Mouse (Mus musculus): ENCODE data around the gene Tefm. TPM values are rescaled to one million over a fixed set of nuclear protein-coding genes. Genes with fewer than 3 reads are reported as not detected.

The Tefm gene
- total and polyA plus RNA-seq, 3 experiments = 34.4 to 70.2 (median 43.9) TPM

DNA sequence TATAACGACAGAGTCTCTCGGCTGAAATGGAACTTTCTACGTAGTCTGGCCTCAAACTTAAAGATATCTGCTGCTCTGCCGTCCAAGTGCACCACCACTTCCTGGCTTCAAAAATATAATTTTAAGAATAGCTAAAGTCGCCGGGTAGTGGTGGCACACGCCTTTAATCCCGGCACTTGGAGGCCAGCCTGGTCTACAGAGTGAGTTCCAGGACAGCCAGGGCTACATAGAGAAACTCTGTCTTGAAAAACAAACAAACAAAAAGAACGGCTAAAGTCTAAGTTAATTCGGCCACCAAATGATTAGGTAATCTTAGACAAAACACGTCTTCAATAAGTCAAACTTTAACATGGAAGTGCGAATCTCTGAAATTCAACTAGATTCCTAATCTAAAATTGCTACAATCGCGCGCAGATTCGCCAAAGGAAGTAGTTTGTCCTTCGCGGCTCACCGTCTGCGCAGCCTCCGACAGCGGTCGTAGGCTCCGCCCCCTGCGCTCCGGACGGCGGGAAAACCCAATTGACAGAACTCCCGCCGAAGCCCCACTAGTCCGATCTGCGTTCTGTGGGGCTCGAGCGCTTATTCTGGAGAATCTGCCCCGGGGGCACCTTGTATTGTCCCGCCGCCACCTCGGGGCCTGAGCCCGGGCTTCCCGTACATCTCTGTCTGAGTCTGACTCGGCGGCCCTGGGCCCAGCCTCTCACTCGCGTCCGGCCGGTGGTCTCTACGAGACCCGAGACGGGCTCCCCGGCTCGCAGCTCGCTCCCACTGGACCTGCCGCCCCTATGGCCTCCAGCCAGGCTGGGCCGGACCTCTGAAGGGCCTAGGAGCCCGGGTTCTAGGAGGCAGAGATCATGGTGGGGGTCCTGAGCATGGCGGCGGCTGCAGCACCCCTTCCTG, 52.8 kb downstream of the Tefm start, which contains the start of gene Atad5:
Atad5 (plus strand) TSS at position 484 of the 900 bp plus-strand sequence.
- peak; percentile 91 for DNase-seq (ENCODE audit: extremely low read depth)
- peak within 1 kb of the TSS; percentile 44 for H3K27ac ChIP-seq (ENCODE audit: insufficient read depth, low read depth)
- in situ Hi-C loops (cut with MboI; ENCODE audit: low pct_ligation_motif_present, low pct_unique_long_range_greater_than_20kb, low sequenced_read_pairs) = no loop called here
- TF ChIP-seq POLR2A (IDR thresholded peaks at IDR 0.05; ENCODE audit: low read depth, low read length) (peak; percentile 91), ZNF384 (IDR thresholded peaks at IDR 0.05; ENCODE audit: low read depth, low read length) (peak; percentile 40; the same call in 1 of the 2 replicates), RCOR1 (conservative IDR thresholded peaks at IDR 0.05; ENCODE audit: low read depth, low read length) (0 out of 2 replicates have a peak, but pooled peaks have one; percentile 21), ZMIZ1 (IDR thresholded peaks at IDR 0.05; ENCODE audit: low read depth, low read length) (peak; percentile 86), MYC (IDR thresholded peaks at IDR 0.05; ENCODE audit: low read depth, low read length) (peak; percentile 72; the same call in 1 of the 2 replicates), EP300 (IDR thresholded peaks at IDR 0.05; ENCODE audit: low read length) (no peak; the same call in 1 of the 2 replicates), SMC3 (IDR thresholded peaks at IDR 0.05; ENCODE audit: low read depth, low read length) (peak; percentile 8; the same call in 1 of the 2 replicates), RAD21 (IDR thresholded peaks at IDR 0.05; ENCODE audit: low read depth, low read length) (no peak), USF1 (IDR thresholded peaks at IDR 0.05; ENCODE audit: low read depth, low read length) (no peak), IRF4 (IDR thresholded peaks at IDR 0.05; ENCODE audit: low read depth, low read length) (peak; percentile 85), ZC3H11A (IDR thresholded peaks at IDR 0.05; ENCODE audit: low read depth, low read length) (peak; percentile 55; the same call in 1 of the 2 replicates), ZKSCAN1 (IDR thresholded peaks at IDR 0.05; ENCODE audit: borderline replicate concordance, low read depth, low read length) (no peak), JUN (IDR thresholded peaks at IDR 0.05; ENCODE audit: insufficient read depth, low read depth, low read length) (no peak), KAT2A (IDR thresholded peaks at IDR 0.05; ENCODE audit: insufficient replicate concordance, low read length) (peak; percentile 97), MAX (IDR thresholded peaks at IDR 0.05; ENCODE audit: low read length) (peak; percentile 91), TBP (conservative IDR thresholded peaks at IDR 0.05; ENCODE audit: low read depth, low read length) (peak; percentile 87), GABPA (IDR thresholded peaks at IDR 0.05; ENCODE audit: insufficient replicate concordance, low read depth, low read length) (peak; percentile 24; the same call in 1 of the 2 replicates), MAFK (IDR thresholded peaks at IDR 0.05; ENCODE audit: insufficient replicate concordance, low read length) (no peak), HCFC1 (IDR thresholded peaks at IDR 0.05; ENCODE audit: low read depth, low read length) (peak; percentile 90), JUND (conservative IDR thresholded peaks at IDR 0.05; ENCODE audit: low read depth, low read length) (no peak), UBTF (IDR thresholded peaks at IDR 0.05; ENCODE audit: low read depth, low read length) (0 out of 2 replicates have a peak, but pooled peaks have one; percentile 56), MXI1 (IDR thresholded peaks at IDR 0.05; ENCODE audit: low read depth, low read length) (peak; percentile 91), MAZ (IDR thresholded peaks at IDR 0.05; ENCODE audit: low read depth, low read length) (peak; percentile 78; the same call in 1 of the 2 replicates), ELF1 (IDR thresholded peaks at IDR 0.05; ENCODE audit: low read depth, low read length) (peak; percentile 76; the same call in 1 of the 2 replicates), CTCF (conservative IDR thresholded peaks at IDR 0.05 in 1 of 2, IDR thresholded peaks at IDR 0.05 in 1 of 2; ENCODE audit: low read depth in 2 of 2, low read length in 2 of 2) (no peak), E2F4 (IDR thresholded peaks at IDR 0.05; ENCODE audit: insufficient replicate concordance, low read depth, low read length) (peak; percentile 99), SIN3A (IDR thresholded peaks at IDR 0.05; ENCODE audit: low read length) (peak; percentile 99), POLR2AphosphoS2 (IDR thresholded peaks at IDR 0.05; ENCODE audit: low read depth, low read length) (peak; percentile 86), ETS1 (conservative IDR thresholded peaks at IDR 0.05; ENCODE audit: low read depth, low read length) (peak; percentile 34), NRF1 (IDR thresholded peaks at IDR 0.05; ENCODE audit: low read depth, low read length) (peak; percentile 83), NELFE (IDR thresholded peaks at IDR 0.05; ENCODE audit: low read depth, low read length) (peak; percentile 94), CHD1 (IDR thresholded peaks at IDR 0.05; ENCODE audit: low read depth, low read length) (peak; percentile 68), BHLHE40 (IDR thresholded peaks at IDR 0.05; ENCODE audit: low read depth, low read length) (no peak; the same call in 1 of the 2 replicates), USF2 (conservative IDR thresholded peaks at IDR 0.05; ENCODE audit: low read depth, low read length) (no peak), TCF12 (IDR thresholded peaks at IDR 0.05; ENCODE audit: low read depth, low read length) (peak; percentile 88), PAX5 (IDR thresholded peaks at IDR 0.05; ENCODE audit: low read length) (no peak), CHD2 (IDR thresholded peaks at IDR 0.05; ENCODE audit: low read length) (peak; percentile 50)

More for the DNA sequence above, 52.8 kb downstream of the Tefm start, which contains the start of gene Atad5:
- Histone ChIP-seq H3K36me3 (replicated peaks in 1 of 2; ENCODE audit: control insufficient read depth in 1 of 2, insufficient read depth in 1 of 2, low read length in 1 of 2) (peaks cover 3 to 15% of the 10 kb centered on the region in 2 experiments), H3K4me1 (ENCODE audit: control insufficient read depth in 1 of 2, insufficient read depth in 2 of 2) (peaks cover 12 to 46% of the 10 kb centered on the region in 2 experiments), H3K9me3 (replicated peaks; ENCODE audit: low read length) (no peaks in the 10 kb centered on the region), H3K9ac (ENCODE audit: insufficient read depth, low read depth) (peak within 1 kb of the TSS; percentile 89), H3K79me2 (replicated peaks; ENCODE audit: control insufficient read depth, extremely low read depth, insufficient read depth, poor library complexity, severe bottlenecking) (peaks cover 44% of the 10 kb centered on the region), H3K27me3 (replicated peaks) (no peaks in the 10 kb centered on the region), H3K4me3 (replicated peaks in 1 of 3; ENCODE audit: low read depth in 2 of 3, low read length in 2 of 3, poor library complexity in 1 of 3) (peak within 1 kb of the TSS; percentile 73 to 88 (median 75)), H3K4me2 (ENCODE audit: insufficient read depth, low read depth, poor library complexity, severe bottlenecking) (peak within 1 kb of the TSS; percentile 96)
- dilution Hi-C loops (cut with MboI; ENCODE audit: extremely low pct_ligation_motif_present, extremely low pct_unique_long_range_greater_than_20kb, low sequenced_read_pairs) = no loop called here

Measured in CH12.LX (cell line).